Mouse (Mus musculus): ENCODE measurements around the gene Dock7. TPM values are rescaled to one million over a fixed set of nuclear protein-coding genes. Genes with fewer than 3 reads are reported as not detected.

Dock7 gene
- total RNA-seq (2023): 1.1 TPM

GRCm38 (mm10) chr4:99120211-99121122, at the start of gene Dock7:
Gene Dock7 (minus strand): TSS chr4:99120915.

DNA sequence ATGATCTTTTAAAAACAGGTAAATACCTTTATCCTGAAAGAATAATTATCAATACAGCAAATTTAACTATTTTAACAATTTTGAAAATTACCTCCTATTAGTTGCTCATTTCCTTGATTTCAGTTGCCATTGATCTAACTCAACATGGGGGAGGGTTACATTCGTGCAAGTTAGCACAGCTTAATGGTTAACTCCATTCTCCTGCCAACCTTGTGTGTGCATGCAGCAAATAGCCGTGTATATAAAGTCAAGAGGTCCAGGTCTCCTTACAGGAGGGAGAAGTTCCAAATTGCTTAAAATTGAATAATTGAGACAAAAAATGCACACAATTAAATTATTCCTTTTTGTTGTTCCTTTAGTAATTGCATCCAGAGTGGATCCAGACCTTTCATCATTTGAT, 90.0 kb downstream of the Dock7 start, which contains the start of gene Angptl3:
Gene Angptl3, plus strand, starts transcription at position 269 of the 400 bp plus-strand sequence.

DNA sequence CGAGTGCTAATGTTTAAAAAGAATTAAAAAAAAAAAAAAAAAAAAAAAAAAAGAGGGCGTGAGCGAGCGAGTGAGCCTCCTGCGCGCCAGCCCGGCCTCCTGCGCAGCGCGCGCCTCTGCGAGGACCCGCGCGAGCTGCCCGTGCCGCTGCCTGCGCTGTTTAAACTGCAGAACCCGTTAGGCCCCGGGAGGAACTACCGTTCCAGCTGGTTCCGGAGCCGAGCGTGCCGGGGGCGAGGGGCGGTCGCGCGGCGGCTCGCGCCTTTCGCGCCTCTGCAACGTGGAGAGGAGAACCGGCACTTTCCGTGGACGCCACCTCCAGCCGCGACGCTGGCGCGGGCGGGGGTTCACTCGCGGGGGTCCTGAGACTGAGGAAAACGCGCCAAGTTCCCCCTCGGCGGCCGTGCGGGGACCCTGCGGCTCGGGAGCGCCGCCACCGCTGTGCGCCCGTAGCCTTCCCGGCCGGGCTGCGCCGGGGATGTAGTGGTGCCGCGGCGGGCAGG, 197.1 kb downstream of the Dock7 start, which contains the start of gene Usp1:
Gene Usp1, plus strand, starts transcription at position 243 of the 503 bp plus-strand sequence.

Other genes starting within 250 kb of the Dock7 start
- gene Usp1, start 197.1 kb downstream of the Dock7 start, total RNA-seq (2023): 49.5 TPM
- not detected for gene Angptl3, start 90.0 kb downstream of the Dock7 start, total RNA-seq (2023)
- 0.85 TPM for gene Atg4c, start 73.0 kb upstream of the Dock7 start, total RNA-seq (2023)
- gene Gm12689, start 175.0 kb upstream of the Dock7 start, total RNA-seq (2023): not detected